Mouse (Mus musculus) neural tube, embryonic 14.5 days (tissue): ENCODE data around the gene Shisal1. TPM values are rescaled to one million over a fixed set of nuclear protein-coding genes. Genes with fewer than 3 reads are reported as not detected.

Experiments used
- ATAC-seq: fragments of 200-750 bp; cut with Nextera tagmentation; 2 replicates; pipeline ENCODE4 v1.8.0; 2017; ENCODE audit warnings: low read depth, mild to moderate bottlenecking, moderate TSS enrichment, moderate library complexity
- H3K27ac ChIP-seq: fragments of 300-500 bp; sonication (generic); 2 replicates; pipeline ENCODE4 v1.5.1; 2014; ENCODE audit warnings: low read depth, mild to moderate bottlenecking, control low read depth, low read length, moderate library complexity, mixed read lengths
- H3K27me3 ChIP-seq: fragments of 300-500 bp; sonication (generic); 2 replicates; pipeline ENCODE4 v1.6.1; 2014; ENCODE audit warnings: low read length; ENCODE audit not compliant: control insufficient read depth, insufficient read depth
- H3K36me3 ChIP-seq: fragments of 300-500 bp; sonication (generic); 2 replicates; pipeline ENCODE4 v1.6.1; 2014; ENCODE audit warnings: low read length, mixed read lengths; ENCODE audit not compliant: control insufficient read depth, insufficient read depth
- H3K4me1 ChIP-seq: fragments of 300-500 bp; sonication (generic); 2 replicates; pipeline ENCODE4 v1.6.1; 2014; ENCODE audit warnings: low read length; ENCODE audit not compliant: control insufficient read depth, insufficient read depth
- H3K4me2 ChIP-seq: fragments of 300-500 bp; sonication (generic); 2 replicates; pipeline ENCODE4 v1.6.1; 2014; ENCODE audit warnings: mild to moderate bottlenecking, low read depth, low read length, control low read depth
- H3K4me3 ChIP-seq: fragments of 300-500 bp; sonication (generic); 2 replicates; pipeline ENCODE4 v1.5.1; 2014; ENCODE audit warnings: low read depth, low read length, control low read depth, mixed read lengths
- H3K9ac ChIP-seq: fragments of 300-500 bp; sonication (generic); replicated peaks from 2 replicates; pipeline ENCODE4 v1.6.1; 2014; ENCODE audit warnings: low read depth, mild to moderate bottlenecking, control low read depth, low read length, mixed read lengths
- H3K9me3 ChIP-seq: fragments of 300-500 bp; sonication (generic); 2 replicates; pipeline ENCODE4 v1.6.1; 2016; ENCODE audit warnings: low read length; ENCODE audit not compliant: control insufficient read depth
- WGBS: fragments of 180-500 bp; shearing (Covaris S2); extraction: QIAGEN DNeasy Blood & Tissue Kit; methylation state at CpG from one replicate; pipeline ENCODE4 v1.1.7; 2014; 5-methylcytosine and 5-hydroxymethylcytosine counted together
- polyA plus RNA-seq: library from polyadenylated mRNA; unstranded; fragments of >200 nt; fragmentation: Nextera tagmentation; extraction: Ambion mirVana; gene quantifications from 2 replicates; pipeline ENCODE4 v1.2.1, GENCODE M21; 2014

Gene Shisal1
- polyA plus RNA-seq, 1 experiment from 2014 or later = 5.5 TPM

DNA sequence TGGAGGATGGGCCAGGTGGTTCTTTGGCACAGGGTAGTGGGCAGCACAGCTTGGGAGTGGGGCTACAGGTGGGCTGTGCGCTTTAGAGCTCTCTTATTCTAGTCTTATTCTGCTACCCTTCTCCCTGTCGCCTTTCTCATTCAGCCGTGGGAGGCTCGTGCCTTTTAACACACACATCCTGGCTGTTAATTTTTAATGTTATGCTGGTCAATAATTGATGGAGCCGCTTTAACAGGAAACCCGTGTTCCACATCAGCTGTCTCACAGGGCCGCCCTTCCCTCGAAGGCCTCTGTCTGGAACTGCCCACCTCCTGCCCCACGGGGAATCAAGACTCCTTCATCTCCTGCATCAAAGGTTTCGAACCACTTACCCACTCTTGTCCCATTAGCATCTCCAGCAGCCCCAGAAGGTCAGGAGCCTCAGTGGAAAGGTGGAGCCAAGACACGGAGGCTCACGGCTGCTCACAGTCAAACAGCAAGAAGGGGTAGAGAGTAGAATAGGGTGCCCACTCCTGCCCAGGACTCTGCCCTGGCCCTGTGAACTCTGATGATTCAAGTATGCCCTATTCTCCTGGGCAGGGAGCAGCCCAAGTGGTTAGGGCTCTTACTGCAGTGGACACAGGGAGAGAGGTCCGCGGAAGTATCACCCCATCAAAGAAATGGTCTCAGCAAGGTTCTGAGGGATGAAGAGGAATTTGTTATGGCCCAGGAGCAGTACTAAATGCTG lies 51.4 kb downstream of the Shisal1 start:
- no peaks in the 10 kb centered on the region for H3K27me3 ChIP-seq
- no peak overlapping the region for H3K4me3 ChIP-seq
- no peaks in the 10 kb centered on the region for H3K36me3 ChIP-seq
- 65% methylated on average over 14 of the region's 14 CpGs for WGBS
- H3K9ac ChIP-seq = no peak overlapping the region
- H3K27ac ChIP-seq = no peak overlapping the region
- H3K4me1 ChIP-seq = 0 out of 2 replicates have a peak, but pooled peaks cover 10% of the 10 kb centered on the region
- ATAC-seq = no peak
- no peak overlapping the region for H3K4me2 ChIP-seq
- H3K9me3 ChIP-seq = no peaks in the 10 kb centered on the region

DNA sequence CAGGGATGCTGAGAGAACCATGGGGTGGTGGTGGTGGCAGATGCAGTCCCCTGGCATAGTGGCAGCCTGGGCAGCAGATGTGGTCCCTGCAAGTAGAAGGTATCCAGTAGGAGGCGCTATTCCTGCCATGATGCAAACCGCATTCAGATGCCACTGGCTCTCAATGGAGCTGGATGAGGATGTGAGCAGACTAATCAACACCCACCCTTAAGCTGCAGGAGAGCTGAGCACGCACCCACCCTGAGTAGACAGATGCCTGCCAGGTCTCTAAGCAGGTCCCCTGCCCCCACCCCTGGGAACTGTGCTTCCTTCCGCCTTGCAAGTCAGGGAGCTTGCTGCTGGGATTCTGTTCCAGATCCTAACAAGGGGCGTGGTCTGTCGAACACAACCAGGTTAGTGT lies 53.6 kb downstream of the Shisal1 start:
- Histone ChIP-seq H3K4me3 (no peak overlapping the region), H3K9me3 (no peaks in the 10 kb centered on the region), H3K36me3 (no peaks in the 10 kb centered on the region), H3K27me3 (no peaks in the 10 kb centered on the region), H3K9ac (no peak overlapping the region), H3K4me2 (no peak overlapping the region), H3K4me1 (0 out of 2 replicates have a peak, but pooled peaks cover 4% of the 10 kb centered on the region), H3K27ac (no peak overlapping the region)
- 54% methylated on average over 6 of the region's 6 CpGs for WGBS
- ATAC-seq = no peak

DNA sequence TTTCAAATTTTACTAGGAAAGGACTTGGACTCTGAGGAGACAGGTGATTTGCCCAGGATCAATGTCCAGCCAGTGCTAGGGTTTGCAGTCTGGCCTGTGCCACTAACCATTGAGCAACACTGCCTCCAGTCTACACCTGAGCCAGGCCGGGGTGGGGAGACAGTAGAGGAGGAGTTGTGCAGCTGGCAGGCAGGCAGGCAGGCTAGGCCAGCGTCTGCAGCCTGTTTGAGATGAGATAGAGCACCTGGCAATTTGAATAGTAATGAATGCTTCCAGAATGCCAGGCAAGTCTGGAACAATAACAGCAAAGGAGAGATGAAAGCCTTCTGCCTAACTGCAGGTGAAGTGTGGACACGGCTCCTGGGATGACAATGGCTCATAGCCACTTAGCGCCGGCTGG lies 54.1 kb downstream of the Shisal1 start:
- no peaks in the 10 kb centered on the region for H3K27me3 ChIP-seq
- no peak overlapping the region for H3K4me3 ChIP-seq
- H3K36me3 ChIP-seq = no peaks in the 10 kb centered on the region
- H3K27ac ChIP-seq = no peak overlapping the region
- peaks cover 3% of the 10 kb centered on the region for H3K9me3 ChIP-seq
- H3K9ac ChIP-seq = no peak overlapping the region
- ATAC-seq = no peak
- 0 out of 2 replicates have a peak, but pooled peaks cover 4% of the 10 kb centered on the region for H3K4me1 ChIP-seq
- WGBS = 45% methylated on average over 5 of the region's 5 CpGs
- H3K4me2 ChIP-seq = no peak overlapping the region

DNA sequence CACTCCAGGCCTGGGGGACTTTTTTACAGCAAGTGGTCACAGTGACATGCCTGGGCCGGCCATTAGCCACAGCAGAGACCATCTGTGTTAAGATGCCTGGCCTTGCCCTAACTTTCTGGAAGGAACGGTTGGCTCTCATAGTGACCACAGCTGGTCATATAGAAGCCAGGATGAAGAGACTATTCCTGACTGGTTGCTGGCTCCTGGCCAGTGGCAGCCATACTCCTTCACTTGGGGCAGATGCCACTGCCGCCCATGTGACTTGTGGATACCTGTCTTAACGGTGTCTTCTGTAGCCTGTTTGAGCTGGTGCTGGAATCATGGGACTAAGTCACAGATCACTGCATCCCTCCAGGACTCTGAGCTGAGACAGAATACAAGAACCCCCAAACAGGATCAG lies 54.8 kb downstream of the Shisal1 start:
- 92% methylated on average over 4 of the region's 4 CpGs for WGBS
- Histone ChIP-seq H3K36me3 (no peaks in the 10 kb centered on the region), H3K9me3 (peaks cover 10% of the 10 kb centered on the region), H3K4me3 (no peak overlapping the region), H3K27me3 (no peaks in the 10 kb centered on the region), H3K27ac (no peak overlapping the region), H3K9ac (no peak overlapping the region), H3K4me1 (no peaks in the 10 kb centered on the region), H3K4me2 (no peak overlapping the region)
- ATAC-seq = no peak

DNA sequence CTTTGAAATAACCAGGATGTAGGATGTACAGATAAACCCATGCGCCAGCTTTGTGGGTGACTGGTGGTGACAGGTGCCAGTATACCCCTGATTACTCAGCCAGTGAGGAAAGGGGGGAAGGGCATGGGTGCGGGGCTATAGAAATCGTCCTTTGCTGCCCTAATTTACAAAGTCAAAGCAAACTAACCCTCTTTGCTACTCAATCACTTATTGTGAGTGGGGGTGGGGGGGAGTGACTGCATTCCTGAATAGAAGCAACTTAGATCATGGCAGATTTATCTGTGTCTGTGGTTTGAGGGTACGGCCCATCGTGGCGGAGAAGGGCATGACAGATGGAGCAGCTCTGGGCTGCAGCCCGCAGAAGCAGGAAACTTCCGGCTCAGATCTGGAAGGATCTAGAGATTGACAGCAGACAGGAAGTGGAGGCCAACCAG lies 58.2 kb downstream of the Shisal1 start:
- no peaks in the 10 kb centered on the region for H3K27me3 ChIP-seq
- no peaks in the 10 kb centered on the region for H3K36me3 ChIP-seq
- no peak for ATAC-seq
- no peak overlapping the region for H3K4me2 ChIP-seq
- no peak overlapping the region for H3K9ac ChIP-seq
- H3K4me3 ChIP-seq = no peak overlapping the region
- no peak overlapping the region for H3K27ac ChIP-seq
- 72% methylated on average over 8 of the region's 8 CpGs for WGBS
- no peaks in the 10 kb centered on the region for H3K4me1 ChIP-seq
- peaks cover 10% of the 10 kb centered on the region for H3K9me3 ChIP-seq

DNA sequence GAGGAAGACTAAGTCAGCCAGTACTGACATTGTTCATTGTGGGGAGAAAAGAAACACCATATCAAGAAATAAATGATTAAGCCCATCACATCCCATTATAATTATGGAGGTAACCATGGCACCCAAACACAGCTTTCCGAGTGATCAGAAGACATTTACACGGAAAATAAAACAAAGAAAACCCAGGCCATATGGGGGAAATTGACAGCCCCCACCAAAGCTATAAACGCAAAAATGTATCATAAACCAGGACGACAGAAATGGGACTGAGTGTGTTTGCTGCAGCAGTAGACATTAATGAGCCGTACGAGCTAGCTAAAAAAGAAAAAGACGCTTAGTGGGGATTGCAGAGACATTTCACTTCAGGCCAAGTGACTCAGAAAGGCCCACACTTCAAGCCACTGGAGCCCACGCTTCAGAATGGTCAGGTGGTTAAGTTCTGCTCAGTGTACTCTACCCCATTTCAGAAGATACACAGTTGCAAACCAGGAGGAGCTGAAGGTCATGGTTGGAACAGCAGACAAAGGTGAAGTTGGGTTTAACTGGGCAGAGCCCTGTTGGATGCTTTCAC lies 60.8 kb downstream of the Shisal1 start:
- 71% methylated on average over 8 of the region's 8 CpGs for WGBS
- Histone ChIP-seq H3K9me3 (peaks cover 10% of the 10 kb centered on the region), H3K27ac (no peak overlapping the region), H3K27me3 (no peaks in the 10 kb centered on the region), H3K9ac (no peak overlapping the region), H3K4me1 (no peaks in the 10 kb centered on the region), H3K36me3 (no peaks in the 10 kb centered on the region), H3K4me2 (no peak overlapping the region), H3K4me3 (no peak overlapping the region)
- no peak for ATAC-seq

DNA sequence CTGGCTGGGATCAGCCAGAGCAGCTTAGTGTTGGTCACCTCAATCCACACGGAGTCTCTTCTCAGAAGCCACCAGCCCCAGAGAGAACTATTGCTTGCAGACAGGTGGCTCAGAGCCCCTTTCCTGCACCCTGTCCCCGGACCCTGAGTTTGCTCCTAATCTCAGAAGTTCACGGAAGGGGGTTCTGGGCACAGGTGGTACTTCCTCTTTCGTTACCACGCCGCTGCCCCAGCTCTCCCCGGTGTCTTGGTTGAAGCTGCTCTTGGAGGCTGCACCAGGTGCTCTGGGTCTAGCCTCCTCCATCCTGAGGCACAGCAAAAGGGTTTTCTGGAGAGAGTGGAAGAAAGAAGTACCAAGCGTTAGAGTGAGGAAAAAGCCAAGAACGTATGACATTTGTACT lies 62.8 kb downstream of the Shisal1 start:
- ATAC-seq = no peak
- Histone ChIP-seq H3K4me2 (no peak overlapping the region), H3K4me3 (no peak overlapping the region), H3K27me3 (no peaks in the 10 kb centered on the region), H3K4me1 (no peaks in the 10 kb centered on the region), H3K27ac (no peak overlapping the region), H3K36me3 (no peaks in the 10 kb centered on the region), H3K9ac (no peak overlapping the region), H3K9me3 (peaks cover 10% of the 10 kb centered on the region)
- 87% methylated on average over 9 of the region's 9 CpGs for WGBS

DNA sequence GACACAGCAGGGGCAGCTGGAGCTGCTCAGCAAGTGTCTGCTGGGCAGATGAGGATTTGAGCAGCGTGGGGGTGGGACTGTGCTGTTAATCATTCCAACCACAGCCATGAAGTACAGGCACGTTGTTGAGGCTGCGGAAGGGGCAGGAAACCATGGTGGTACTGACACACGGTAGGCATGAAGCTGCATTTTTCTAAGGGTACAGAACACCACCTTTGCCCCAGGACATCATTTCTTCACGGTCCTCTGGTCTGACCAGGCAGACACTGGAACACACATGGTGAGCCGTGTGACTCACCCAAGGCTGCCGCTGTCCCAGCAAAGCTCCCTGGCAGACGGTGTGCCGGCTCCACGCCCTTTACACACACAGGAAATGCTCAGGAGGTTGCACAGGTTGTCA lies 66.7 kb downstream of the Shisal1 start:
- 75% methylated on average over 10 of the region's 10 CpGs for WGBS
- no peak for ATAC-seq
- H3K27ac ChIP-seq = no peak overlapping the region

DNA sequence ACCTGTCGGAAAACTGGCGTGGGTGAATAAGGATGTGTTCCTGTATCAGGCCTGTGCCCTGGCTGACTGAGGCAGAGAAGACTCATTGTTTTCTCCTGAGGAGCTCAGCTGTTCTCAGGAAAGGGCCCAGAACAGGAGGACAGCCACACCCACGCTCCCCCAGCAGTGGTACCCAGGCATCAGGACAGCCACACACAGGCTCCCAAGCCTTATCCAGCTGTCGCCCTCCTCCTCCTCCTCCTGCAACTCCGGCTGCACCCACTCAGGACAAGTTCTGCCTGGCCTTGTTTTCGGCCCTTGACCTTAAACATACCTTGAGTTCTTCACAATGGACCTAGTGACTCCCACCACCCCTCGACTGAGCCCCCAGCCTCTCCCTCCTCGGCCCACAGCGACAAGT lies 68.2 kb downstream of the Shisal1 start:
- 0 out of 2 replicates have a peak, but pooled peaks cover 3% of the 10 kb centered on the region for H3K9me3 ChIP-seq
- no peak for ATAC-seq
- no peak overlapping the region for H3K4me2 ChIP-seq
- 84% methylated on average over 9 of the region's 9 CpGs for WGBS
- no peaks in the 10 kb centered on the region for H3K27me3 ChIP-seq
- no peak overlapping the region for H3K4me3 ChIP-seq
- H3K4me1 ChIP-seq = no peaks in the 10 kb centered on the region
- H3K27ac ChIP-seq = no peak overlapping the region
- no peak overlapping the region for H3K9ac ChIP-seq
- no peaks in the 10 kb centered on the region for H3K36me3 ChIP-seq

More for the DNA sequence above, 66.7 kb downstream of the Shisal1 start:
- no peaks in the 10 kb centered on the region for H3K27me3 ChIP-seq
- H3K4me2 ChIP-seq = no peak overlapping the region
- H3K4me3 ChIP-seq = no peak overlapping the region
- H3K9ac ChIP-seq = no peak overlapping the region
- no peaks in the 10 kb centered on the region for H3K36me3 ChIP-seq
- no peaks in the 10 kb centered on the region for H3K4me1 ChIP-seq
- H3K9me3 ChIP-seq = no peaks in the 10 kb centered on the region
